Mouse (Mus musculus) kidney, postnatal 25 days (tissue): Measurements from ENCODE around the gene Zkscan16.

Source experiments
- DNase-seq, 2 experiments: peaks; one replicate each; pipeline ENCODE4 v3.0.0; 2021; ENCODE audit warnings: mixed read lengths in 2 of 2

The Zkscan16 gene

GRCm38 (mm10) chr4:58941638-58942037 is 1.8 kb upstream of the Zkscan16 start:
- no peak for DNase-seq

GRCm38 (mm10) chr4:58942942-58943341 is 486 bp upstream of the Zkscan16 start:
- DNase-seq: no peak

GRCm38 (mm10) chr4:58944206-58944553 is 752 bp downstream of the Zkscan16 start:
- no peak for DNase-seq

GRCm38 (mm10) chr4:58944695-58945094 is 1.3 kb downstream of the Zkscan16 start:
- no peak for DNase-seq

- no peak for DNase-seq
Observed at GRCm38 (mm10) chr4:58948391-58948790, 5.0 kb downstream of the Zkscan16 start.

GRCm38 (mm10) chr4:58952630-58953029 is 9.2 kb downstream of the Zkscan16 start:
- DNase-seq: no peak

- DNase-seq: no peak
Observed at GRCm38 (mm10) chr4:58961719-58962118, 18.3 kb downstream of the Zkscan16 start.

- DNase-seq: no peak
Observed at GRCm38 (mm10) chr4:58963271-58963670, 19.8 kb downstream of the Zkscan16 start.

GRCm38 (mm10) chr4:58965136-58965535 is 21.7 kb downstream of the Zkscan16 start:
- DNase-seq: no peak

GRCm38 (mm10) chr4:58970678-58971077 is 27.2 kb downstream of the Zkscan16 start:
- DNase-seq: no peak

- no peak for DNase-seq
Observed at GRCm38 (mm10) chr4:58975711-58976110, 32.3 kb downstream of the Zkscan16 start.

- no peak for DNase-seq
Observed at GRCm38 (mm10) chr4:58981421-58981820, 38.0 kb downstream of the Zkscan16 start.

GRCm38 (mm10) chr4:58982806-58983205 is 39.4 kb downstream of the Zkscan16 start:
- DNase-seq: no peak

- DNase-seq: peak; percentile 76 to 88
Observed at GRCm38 (mm10) chr4:58985157-58985648, 41.8 kb downstream of the Zkscan16 start.

- DNase-seq: peak; percentile 93 to 94
Observed at GRCm38 (mm10) chr4:58986540-58987190, 43.2 kb downstream of the Zkscan16 start, which contains the start of gene Ptgr1. Gene Ptgr1, minus strand, starts transcription at chr4:58987119.

GRCm38 (mm10) chr4:58989303-58989898 is 46.0 kb downstream of the Zkscan16 start:
- DNase-seq: peak; percentile 44 to 65

GRCm38 (mm10) chr4:58990609-58991434 is 47.4 kb downstream of the Zkscan16 start:
- DNase-seq: no peak

- DNase-seq: no peak
Observed at GRCm38 (mm10) chr4:58992195-58992594, 48.8 kb downstream of the Zkscan16 start.

- no peak for DNase-seq
Observed at GRCm38 (mm10) chr4:58994762-58995161, 51.3 kb downstream of the Zkscan16 start, which contains the start of gene Dnajc25. Gene Dnajc25, plus strand, starts transcription at chr4:58995062.

GRCm38 (mm10) chr4:58995251-58995693 is 51.8 kb downstream of the Zkscan16 start:
- DNase-seq: no peak

GRCm38 (mm10) chr4:58997081-58997480 is 53.7 kb downstream of the Zkscan16 start:
- peak; percentile 62 to 81 for DNase-seq

- DNase-seq: no peak
Observed at GRCm38 (mm10) chr4:58998688-58999087, 55.3 kb downstream of the Zkscan16 start.

- DNase-seq: peak; percentile 81 to 85
Observed at GRCm38 (mm10) chr4:58999686-59000085, 56.3 kb downstream of the Zkscan16 start.
